Mouse (Mus musculus): ENCODE measurements around the gene Sdhc. TPM values are rescaled to one million over a fixed set of nuclear protein-coding genes. Genes with fewer than 3 reads are reported as not detected.

Gene Sdhc
- total and polyA plus RNA-seq, 2 experiments from 2014 or later: 263 to 313 TPM

DNA sequence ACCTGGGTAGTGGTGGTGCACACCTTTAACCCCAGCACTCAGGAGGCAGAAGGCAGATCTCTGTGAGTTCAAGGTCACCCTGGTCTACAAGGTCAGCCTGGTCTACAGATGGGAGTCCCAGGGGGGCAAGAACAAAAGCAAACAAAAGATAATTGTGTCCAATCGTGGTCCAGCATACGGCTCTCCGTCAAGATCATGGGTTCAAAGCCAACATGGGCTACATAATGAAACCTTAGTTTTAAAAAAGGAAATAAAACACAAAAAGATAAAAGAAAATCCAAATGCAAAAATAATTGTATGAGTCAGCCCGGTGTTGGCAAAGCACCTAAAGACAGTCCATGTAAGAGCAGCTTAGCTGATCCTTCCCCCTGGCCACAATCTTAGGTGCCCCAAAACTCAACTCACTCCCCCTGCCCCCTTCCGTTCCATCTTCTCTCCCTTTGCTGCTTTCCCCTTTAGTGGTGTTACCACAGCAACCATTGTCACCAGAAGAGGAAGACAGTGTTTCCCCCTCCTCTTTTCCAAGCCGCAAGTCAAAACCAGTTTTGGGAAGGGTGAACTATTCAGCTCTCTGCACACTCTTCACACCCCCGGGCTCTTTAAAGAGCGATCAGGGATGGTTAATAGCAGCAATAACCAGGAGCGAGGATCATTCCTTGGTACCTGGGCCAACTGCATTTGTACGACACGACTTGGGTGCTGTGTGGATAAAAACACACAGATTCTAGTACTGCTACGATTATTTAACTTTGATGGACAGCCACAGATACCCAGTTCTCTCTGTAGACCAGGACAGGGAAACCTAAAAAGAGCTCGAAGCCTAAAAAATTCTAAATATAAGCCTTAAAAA, 37.7 kb upstream of the Sdhc start:
- peak; percentile 29 for ATAC-seq (ENCODE audit: low FRiP score)
- 16% methylated on average over 13 of the region's 13 CpGs for WGBS

DNA sequence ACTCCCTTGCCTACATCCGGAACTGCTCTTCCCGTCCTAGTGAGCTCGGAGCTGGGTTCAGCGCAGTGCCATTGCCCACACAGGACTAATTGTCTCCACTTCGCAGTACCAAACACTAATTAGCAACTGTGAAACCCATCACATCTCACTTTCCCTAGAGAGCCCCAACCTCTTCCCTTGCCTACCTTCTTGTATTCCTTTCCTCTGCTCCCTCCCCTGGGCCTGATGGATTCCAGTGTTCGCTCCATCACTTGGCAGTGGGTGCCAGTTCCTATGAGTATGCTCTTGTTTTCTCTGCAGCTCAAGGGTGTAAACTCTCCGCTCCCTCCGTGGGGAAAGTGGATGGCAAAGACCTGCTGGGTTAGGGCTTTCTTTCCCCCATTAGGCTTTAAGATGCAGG, 35.3 kb upstream of the Sdhc start:
- no peaks in the 10 kb centered on the region for H3K4me1 ChIP-seq (ENCODE audit: insufficient read depth, low read length)
- DNase-seq (ENCODE audit: low spot score): no peak
- H3K36me3 ChIP-seq (ENCODE audit: insufficient read depth, low read length): no peaks in the 10 kb centered on the region
- H3K9ac ChIP-seq (replicated peaks; ENCODE audit: low read length, poor library complexity, severe bottlenecking): no peak overlapping the region
- 74% methylated on average over 8 of the region's 8 CpGs for WGBS
- TF ChIP-seq CTCF (IDR thresholded peaks at IDR 0.05): no peak
- no peaks in the 10 kb centered on the region for H3K27me3 ChIP-seq (ENCODE audit: insufficient read depth, low read length)
- no peak overlapping the region for H3K4me3 ChIP-seq (ENCODE audit: low read depth, low read length)
- H3K4me2 ChIP-seq (ENCODE audit: low read depth, low read length, poor library complexity, severe bottlenecking): no peak overlapping the region
- H3K9me3 ChIP-seq (ENCODE audit: low read length): no peaks in the 10 kb centered on the region
- no peak overlapping the region for H3K27ac ChIP-seq (ENCODE audit: low read depth, low read length)
- ATAC-seq (ENCODE audit: low FRiP score): no peak

More for the DNA sequence above, 37.7 kb upstream of the Sdhc start:
- Histone ChIP-seq H3K4me3 (ENCODE audit: low read depth, low read length) (no peak overlapping the region), H3K27me3 (ENCODE audit: insufficient read depth, low read length) (no peaks in the 10 kb centered on the region), H3K36me3 (ENCODE audit: insufficient read depth, low read length) (no peaks in the 10 kb centered on the region), H3K27ac (ENCODE audit: low read depth, low read length) (no peak overlapping the region), H3K9me3 (ENCODE audit: low read length) (no peaks in the 10 kb centered on the region), H3K9ac (replicated peaks; ENCODE audit: low read length, poor library complexity, severe bottlenecking) (no peak overlapping the region), H3K4me1 (ENCODE audit: insufficient read depth, low read length) (peaks cover 1% of the 10 kb centered on the region; the same call in 1 of the 2 replicates), H3K4me2 (ENCODE audit: low read depth, low read length, poor library complexity, severe bottlenecking) (peak overlapping the region; percentile 13; the same call in 1 of the 2 replicates)
- DNase-seq (ENCODE audit: low spot score): no peak
- TF ChIP-seq CTCF (IDR thresholded peaks at IDR 0.05): no peak

DNA sequence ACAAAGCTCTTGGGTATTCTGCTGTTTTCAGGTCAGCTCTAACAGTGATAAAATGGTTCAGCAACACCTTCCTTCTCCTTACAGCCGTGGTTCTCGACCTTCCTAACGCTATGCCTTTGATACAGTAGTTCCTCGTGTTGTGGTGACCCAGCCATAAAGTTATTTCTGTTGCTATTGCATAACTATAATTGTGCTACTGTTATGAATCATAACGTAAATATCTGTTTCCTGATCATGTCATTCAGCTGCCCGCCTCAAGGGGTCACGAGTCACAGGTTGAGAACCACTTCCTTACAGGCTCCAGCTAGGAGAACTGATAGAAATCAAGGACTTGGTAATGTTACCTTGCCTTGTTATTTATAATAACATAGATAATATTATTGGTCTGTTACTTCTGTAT, 33.9 kb upstream of the Sdhc start:
- Histone ChIP-seq H3K4me3 (ENCODE audit: low read depth, low read length) (no peak overlapping the region), H3K36me3 (ENCODE audit: insufficient read depth, low read length) (no peaks in the 10 kb centered on the region), H3K4me2 (ENCODE audit: low read depth, low read length, poor library complexity, severe bottlenecking) (no peak overlapping the region), H3K9me3 (ENCODE audit: low read length) (no peaks in the 10 kb centered on the region), H3K27me3 (ENCODE audit: insufficient read depth, low read length) (no peaks in the 10 kb centered on the region), H3K27ac (ENCODE audit: low read depth, low read length) (no peak overlapping the region), H3K4me1 (ENCODE audit: insufficient read depth, low read length) (no peaks in the 10 kb centered on the region), H3K9ac (replicated peaks; ENCODE audit: low read length, poor library complexity, severe bottlenecking) (no peak overlapping the region)
- peak; percentile 31; the same call in 1 of the 2 replicates for TF ChIP-seq CTCF (IDR thresholded peaks at IDR 0.05)
- ATAC-seq (ENCODE audit: low FRiP score) (no peak), DNase-seq (ENCODE audit: low spot score) (no peak)
- WGBS: 90% methylated on average over 7 of the region's 7 CpGs

DNA sequence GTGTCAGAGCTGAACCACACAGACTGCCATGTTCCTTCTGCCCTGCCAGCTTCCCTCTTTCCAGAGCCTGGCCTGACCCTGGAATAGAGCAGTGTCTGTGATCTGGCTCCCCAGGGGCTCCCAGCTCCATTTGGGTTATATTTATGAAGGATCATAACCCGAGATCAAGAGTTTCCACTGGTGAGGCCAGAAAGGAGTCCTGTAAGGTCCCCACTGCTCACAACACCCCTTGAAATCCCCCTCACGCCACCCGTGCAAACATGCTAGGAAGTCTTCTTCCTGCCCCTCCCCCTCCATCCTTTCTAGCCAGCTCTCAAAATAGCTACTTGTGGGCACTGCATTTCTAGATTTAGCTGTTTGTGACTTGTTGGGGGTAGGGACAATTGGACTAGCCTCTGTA, 33.2 kb upstream of the Sdhc start:
- DNase-seq (ENCODE audit: low spot score) (no peak), ATAC-seq (ENCODE audit: low FRiP score) (no peak)
- WGBS: 69% methylated on average over 3 of the region's 3 CpGs
- Histone ChIP-seq H3K9ac (replicated peaks; ENCODE audit: low read length, poor library complexity, severe bottlenecking) (no peak overlapping the region), H3K27me3 (ENCODE audit: insufficient read depth, low read length) (no peaks in the 10 kb centered on the region), H3K4me1 (ENCODE audit: insufficient read depth, low read length) (no peaks in the 10 kb centered on the region), H3K27ac (ENCODE audit: low read depth, low read length) (no peak overlapping the region), H3K4me3 (ENCODE audit: low read depth, low read length) (no peak overlapping the region), H3K4me2 (ENCODE audit: low read depth, low read length, poor library complexity, severe bottlenecking) (no peak overlapping the region), H3K9me3 (ENCODE audit: low read length) (no peaks in the 10 kb centered on the region), H3K36me3 (ENCODE audit: insufficient read depth, low read length) (no peaks in the 10 kb centered on the region)
- TF ChIP-seq CTCF (IDR thresholded peaks at IDR 0.05): no peak

DNA sequence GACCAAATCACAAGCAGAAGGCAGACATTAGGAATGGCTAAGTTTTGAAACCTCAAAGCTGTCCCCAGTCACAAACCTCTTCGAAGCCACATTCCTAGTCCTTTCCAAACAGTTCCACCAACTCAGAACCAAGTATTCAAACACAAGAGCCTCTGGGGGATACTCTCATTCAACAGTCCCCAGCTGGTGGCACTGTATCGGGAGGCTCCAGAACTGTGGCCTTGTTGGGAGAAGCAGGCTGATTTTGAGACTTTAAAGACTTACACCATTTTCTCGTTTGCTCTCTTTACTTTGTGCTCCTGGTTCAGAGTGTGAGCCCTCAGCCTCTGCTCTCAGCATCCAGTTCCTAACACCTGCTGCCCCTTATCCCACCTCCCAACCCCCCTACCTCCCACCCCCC, 32.6 kb upstream of the Sdhc start:
- H3K27ac ChIP-seq (ENCODE audit: low read depth, low read length): no peak overlapping the region
- TF ChIP-seq CTCF (IDR thresholded peaks at IDR 0.05): no peak
- H3K4me2 ChIP-seq (ENCODE audit: low read depth, low read length, poor library complexity, severe bottlenecking): no peak overlapping the region
- H3K4me3 ChIP-seq (ENCODE audit: low read depth, low read length): no peak overlapping the region
- ATAC-seq (ENCODE audit: low FRiP score) (no peak), DNase-seq (ENCODE audit: low spot score) (no peak)
- no peaks in the 10 kb centered on the region for H3K4me1 ChIP-seq (ENCODE audit: insufficient read depth, low read length)
- H3K9me3 ChIP-seq (ENCODE audit: low read length): no peaks in the 10 kb centered on the region
- WGBS: 76% methylated on average over 3 of the region's 3 CpGs
- no peaks in the 10 kb centered on the region for H3K36me3 ChIP-seq (ENCODE audit: insufficient read depth, low read length)
- H3K27me3 ChIP-seq (ENCODE audit: insufficient read depth, low read length): no peaks in the 10 kb centered on the region
- H3K9ac ChIP-seq (replicated peaks; ENCODE audit: low read length, poor library complexity, severe bottlenecking): no peak overlapping the region

DNA sequence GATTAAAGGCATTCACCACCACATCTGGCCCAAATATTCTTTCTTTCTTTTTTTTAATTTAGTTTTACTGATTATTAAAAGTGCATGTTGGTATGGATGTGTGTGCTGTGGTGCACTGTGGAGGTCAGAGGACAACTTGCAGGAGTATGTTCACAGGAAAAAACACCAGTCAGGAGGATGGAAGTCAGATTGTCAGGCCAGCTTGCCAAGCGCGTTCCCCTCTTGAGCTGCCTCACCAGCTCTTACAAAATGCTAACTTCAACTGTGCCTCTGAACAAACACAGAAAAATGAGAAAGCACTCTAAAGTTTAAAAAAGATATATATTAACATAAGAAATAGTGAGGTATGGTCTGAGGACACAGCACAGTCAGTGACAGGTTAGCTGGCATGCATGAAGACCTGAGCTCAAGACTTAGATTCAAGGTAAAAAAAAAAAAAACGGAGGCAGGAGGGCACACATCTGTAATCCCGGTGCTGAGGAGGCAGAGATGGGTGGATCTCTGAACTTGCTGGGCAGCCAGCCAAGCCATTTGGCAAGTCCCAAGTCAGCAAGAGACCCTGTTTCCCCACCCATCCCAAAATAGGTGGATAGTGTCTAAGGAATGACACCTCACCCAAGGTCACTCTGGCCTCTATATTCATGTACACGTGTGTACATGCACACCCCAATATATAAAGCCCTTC, 29.2 kb upstream of the Sdhc start:
- no peak for TF ChIP-seq CTCF (IDR thresholded peaks at IDR 0.05)
- no peak for DNase-seq (ENCODE audit: low spot score)
- WGBS: 77% methylated on average over 5 of the region's 5 CpGs

More for the DNA sequence above, 29.2 kb upstream of the Sdhc start:
- no peak overlapping the region for H3K9ac ChIP-seq (replicated peaks; ENCODE audit: low read length, poor library complexity, severe bottlenecking)
- H3K4me2 ChIP-seq (ENCODE audit: low read depth, low read length, poor library complexity, severe bottlenecking): no peak overlapping the region
- no peaks in the 10 kb centered on the region for H3K27me3 ChIP-seq (ENCODE audit: insufficient read depth, low read length)
- no peak overlapping the region for H3K27ac ChIP-seq (ENCODE audit: low read depth, low read length)
- no peak overlapping the region for H3K4me3 ChIP-seq (ENCODE audit: low read depth, low read length)
- no peaks in the 10 kb centered on the region for H3K36me3 ChIP-seq (ENCODE audit: insufficient read depth, low read length)
- H3K9me3 ChIP-seq (ENCODE audit: low read length): no peaks in the 10 kb centered on the region
- no peaks in the 10 kb centered on the region for H3K4me1 ChIP-seq (ENCODE audit: insufficient read depth, low read length)
- no peak for ATAC-seq (ENCODE audit: low FRiP score)

Data from midbrain, postnatal 0 days (tissue).